Mouse (Mus musculus): ENCODE results near the gene Abcd2. TPM values are rescaled to one million over a fixed set of nuclear protein-coding genes. Genes with fewer than 3 reads are reported as not detected.

The Abcd2 gene
- 10 to 100 TPM; 17.8 to 18.8 TPM for total RNA-seq (2021)

DNA sequence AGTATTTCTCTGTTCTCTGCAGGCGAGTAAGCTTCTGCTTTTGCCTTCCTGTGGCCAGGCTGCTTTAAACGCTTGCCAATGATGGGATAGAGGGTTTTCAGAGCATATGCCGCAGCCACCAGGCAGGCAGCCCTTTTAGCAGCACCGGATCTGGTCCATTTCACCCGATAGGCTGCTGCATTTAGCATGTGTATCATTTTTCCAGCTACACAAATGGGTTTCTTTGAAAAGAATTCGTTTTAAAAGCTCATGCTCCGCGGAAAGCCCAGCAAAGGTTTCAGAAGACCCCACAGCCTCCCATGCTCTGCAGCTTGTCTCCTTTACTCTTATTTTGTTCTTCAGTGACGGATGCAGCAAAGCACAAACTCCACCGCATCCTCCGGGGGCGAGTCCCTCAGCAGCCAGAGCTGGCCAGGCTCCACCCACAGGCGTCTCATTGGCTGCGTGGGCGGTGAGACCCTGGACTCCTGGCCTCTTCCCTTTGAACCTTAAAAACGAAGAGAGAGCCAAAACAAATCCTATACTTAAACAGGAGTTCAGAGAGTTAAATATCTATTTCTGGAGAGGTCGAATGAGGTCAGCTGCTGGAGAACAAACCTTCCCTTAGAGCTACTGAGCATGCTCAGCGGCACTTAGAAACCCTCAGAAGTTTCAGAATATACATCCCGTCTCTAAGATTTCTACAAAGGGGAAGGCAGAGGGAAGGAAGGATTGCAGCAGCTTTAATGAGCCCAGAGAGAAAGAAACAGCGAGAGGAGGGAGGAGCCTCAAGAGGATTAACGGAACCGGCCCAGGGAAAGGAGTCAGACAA, at the start of gene Abcd2:
Abcd2 (minus strand) TSS at position 388 of the 811 bp plus-strand sequence.
- peak; percentile 73 to 76 for DNase-seq

DNA sequence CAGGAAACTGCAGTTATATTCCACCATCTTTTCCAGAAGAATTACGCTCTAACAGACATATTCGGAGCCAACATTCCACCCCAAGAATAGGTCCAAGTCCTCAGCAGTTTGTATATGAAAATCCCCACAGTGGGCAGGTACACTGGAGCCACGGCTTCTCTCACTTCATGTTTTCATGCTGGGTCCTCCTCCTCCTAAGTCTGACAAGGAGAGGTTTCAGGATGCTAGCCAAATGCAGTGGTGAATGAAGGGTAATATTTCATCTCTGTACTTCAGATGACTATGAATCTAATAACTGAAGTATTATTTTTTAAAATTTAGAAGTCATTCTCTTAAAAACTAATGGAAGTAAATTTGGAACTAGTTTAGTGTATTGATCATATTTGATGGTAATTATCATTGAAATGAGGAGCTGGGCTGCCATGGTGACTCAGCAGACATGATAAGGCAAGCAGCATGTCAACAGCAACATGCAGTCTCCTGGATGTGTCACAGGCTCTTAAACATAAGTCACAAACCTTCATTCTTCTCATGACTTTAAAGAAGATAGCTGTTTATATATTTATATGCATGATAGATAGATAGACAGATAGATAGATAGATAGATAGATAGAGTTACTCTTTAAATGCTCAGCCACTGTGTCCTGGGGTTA, 49.2 kb upstream of the Abcd2 start:
- no peak for DNase-seq

GRCm38 (mm10) chr15:91237294-91237693, 45.7 kb upstream of the Abcd2 start:
- no peak for DNase-seq

- no peak for DNase-seq
Measured at GRCm38 (mm10) chr15:91206518-91206917, 14.9 kb upstream of the Abcd2 start.

- DNase-seq: no peak
Measured at GRCm38 (mm10) chr15:91203521-91203920, 11.9 kb upstream of the Abcd2 start.

DNA sequence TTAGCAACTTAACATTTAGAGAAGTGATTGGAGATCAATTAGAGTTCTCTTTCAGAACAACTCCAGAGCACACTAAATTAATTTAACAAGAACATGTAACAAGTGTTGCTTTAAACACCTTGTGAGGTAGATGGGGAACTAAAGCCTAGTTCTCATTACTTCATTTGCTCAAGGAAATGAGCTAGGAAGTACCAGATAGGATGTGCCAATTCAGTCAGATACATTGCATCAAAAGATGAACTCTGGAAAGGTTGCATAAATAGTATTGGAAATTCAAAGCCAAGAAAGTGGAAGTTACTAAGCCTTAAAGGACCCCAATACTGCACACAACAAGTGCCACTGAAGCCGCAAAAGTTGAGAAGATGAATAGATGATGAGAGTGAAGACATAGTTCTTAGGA, 10.9 kb upstream of the Abcd2 start:
- DNase-seq: no peak

- DNase-seq: no peak
Measured at GRCm38 (mm10) chr15:91200833-91201232, 9.2 kb upstream of the Abcd2 start.

GRCm38 (mm10) chr15:91199256-91199905, 7.8 kb upstream of the Abcd2 start, which contains the start of gene CN725425:
Gene CN725425 (plus strand): TSS chr15:91199494.
- DNase-seq: no peak

DNA sequence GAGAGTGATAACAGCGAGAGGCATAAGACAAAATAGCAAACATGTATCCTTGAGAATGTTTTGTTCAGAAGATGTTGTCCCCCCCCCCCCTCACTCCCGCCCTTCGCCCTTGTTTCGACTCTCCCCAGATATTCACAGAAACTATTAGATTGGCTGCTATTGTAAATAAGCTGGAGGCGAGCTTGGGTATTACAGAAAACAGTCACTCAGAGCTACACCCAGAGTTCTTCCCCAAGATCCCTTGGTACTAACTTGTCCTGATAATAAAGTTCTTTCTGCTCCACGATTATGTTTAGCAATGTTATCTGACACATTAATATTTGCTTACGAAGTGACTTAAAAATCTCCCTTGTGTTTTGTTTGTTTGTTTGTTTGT, 612 bp upstream of the Abcd2 start:
- no peak for DNase-seq

DNA sequence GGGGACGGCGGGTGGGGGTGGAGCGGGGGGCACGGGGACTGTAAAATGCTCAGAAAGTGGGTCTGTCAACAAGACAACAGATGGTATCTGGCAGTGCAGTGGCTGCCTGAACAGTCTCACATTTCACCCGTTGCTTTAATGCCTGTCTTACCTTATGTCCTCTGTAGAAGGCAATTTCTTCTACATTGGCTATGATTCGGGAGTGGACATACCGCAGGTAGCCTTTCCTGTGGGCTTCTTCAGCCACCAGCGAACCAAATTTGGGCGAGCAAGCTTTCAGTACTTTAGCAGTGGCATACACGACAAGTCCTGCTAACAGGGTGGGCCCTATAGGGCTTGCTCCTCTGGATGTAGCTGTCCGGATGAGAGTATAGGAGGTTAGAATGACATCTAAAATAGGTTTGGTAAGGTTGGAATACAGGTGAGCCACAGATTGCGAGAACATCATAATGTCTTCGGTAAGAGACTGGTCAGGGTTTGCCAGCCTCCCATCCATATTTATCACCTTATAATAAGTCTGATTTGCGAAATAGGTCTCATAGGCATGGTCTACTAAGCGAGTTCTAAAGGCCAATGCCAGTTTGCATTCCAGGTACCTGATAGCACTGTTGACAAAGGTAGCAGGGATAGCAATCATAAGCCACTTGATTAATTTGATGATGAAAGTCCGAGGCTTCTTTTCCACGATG, 936 bp downstream of the Abcd2 start:
- peak; percentile 8 to 16 for DNase-seq

DNA sequence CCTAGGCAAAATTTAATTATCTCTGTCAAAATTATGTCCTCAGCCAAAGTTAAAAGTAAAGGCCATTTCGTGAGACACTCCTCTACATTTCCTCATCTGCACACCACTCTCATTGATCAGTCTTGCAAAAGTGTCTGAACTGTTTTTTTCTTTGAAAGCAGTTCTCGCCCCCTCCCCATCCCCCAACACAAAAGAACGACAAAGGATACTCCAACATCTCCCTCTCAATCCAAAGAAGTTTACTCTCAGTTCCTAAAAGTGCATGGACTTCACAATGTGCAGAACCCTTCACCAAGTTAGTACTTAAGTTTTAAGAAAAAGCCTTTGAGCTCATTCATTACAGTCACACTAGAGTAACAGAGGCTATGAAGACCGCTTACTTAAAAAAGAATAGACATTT, 1.6 kb downstream of the Abcd2 start:
- no peak for DNase-seq

DNA sequence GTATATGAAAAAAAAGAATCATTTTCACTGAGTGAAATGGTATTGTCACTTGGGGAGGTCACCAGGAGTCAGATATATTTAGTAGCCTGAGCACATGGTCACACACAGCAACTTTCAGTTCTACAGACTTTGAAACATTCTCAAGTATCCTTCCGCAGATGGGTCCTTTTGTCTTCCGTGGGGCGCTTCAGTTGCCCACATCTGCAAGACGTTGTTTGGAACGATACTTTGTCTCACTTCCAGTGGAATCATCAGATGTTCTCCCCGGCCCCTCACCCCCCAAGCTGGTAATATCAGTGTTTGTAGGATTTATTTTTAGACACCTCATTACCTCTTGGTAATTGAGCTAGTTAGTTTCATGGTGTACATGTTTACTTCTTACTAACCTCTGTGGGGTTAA, 5.2 kb downstream of the Abcd2 start:
- DNase-seq: no peak

- no peak for DNase-seq
Measured at GRCm38 (mm10) chr15:91179911-91180622, 11.5 kb downstream of the Abcd2 start.

GRCm38 (mm10) chr15:91178656-91179314, 12.8 kb downstream of the Abcd2 start:
- DNase-seq: no peak

GRCm38 (mm10) chr15:91172193-91172592, 19.4 kb downstream of the Abcd2 start:
- DNase-seq: no peak

- DNase-seq: no peak
Measured at GRCm38 (mm10) chr15:91171332-91171731, 20.3 kb downstream of the Abcd2 start.

DNA sequence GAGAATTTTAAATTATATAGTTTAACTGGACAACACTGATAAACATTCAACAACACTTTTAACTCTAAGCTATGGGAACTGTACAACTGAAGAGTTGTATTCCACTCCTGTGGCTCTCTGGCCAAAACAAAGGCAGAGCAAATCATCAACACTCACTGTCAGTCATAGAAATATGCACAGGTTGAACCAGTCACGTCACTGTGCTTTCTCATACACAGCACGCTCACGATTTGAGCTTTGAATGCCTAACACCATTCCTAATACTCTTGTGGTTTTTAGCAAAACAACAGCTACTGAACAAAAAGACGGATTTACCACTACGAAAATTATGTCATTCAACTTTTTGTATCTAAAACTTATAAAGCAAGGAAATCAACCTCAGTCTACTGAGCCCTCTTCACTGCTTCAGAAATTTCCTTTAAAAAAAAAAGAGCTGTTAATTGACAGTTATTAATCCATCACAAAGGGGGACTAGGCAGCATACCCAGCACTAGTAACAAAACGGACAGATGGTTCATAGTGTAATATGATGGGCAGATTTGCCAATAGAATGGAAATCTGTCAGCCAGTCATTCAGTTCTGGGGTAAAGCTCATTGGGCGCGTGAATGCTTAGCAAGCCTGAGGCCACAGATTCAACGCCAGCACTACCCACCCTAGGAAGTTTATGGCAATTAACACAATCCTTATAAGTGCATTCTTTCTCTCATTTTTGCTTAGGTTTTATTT, 20.8 kb downstream of the Abcd2 start:
- peak in 1 of 2 experiments; percentile 11 for DNase-seq

GRCm38 (mm10) chr15:91167850-91168562, 23.6 kb downstream of the Abcd2 start:
- DNase-seq: no peak

- DNase-seq: peak; percentile 14 to 34
Measured at GRCm38 (mm10) chr15:91165021-91165420, 26.6 kb downstream of the Abcd2 start.

DNA sequence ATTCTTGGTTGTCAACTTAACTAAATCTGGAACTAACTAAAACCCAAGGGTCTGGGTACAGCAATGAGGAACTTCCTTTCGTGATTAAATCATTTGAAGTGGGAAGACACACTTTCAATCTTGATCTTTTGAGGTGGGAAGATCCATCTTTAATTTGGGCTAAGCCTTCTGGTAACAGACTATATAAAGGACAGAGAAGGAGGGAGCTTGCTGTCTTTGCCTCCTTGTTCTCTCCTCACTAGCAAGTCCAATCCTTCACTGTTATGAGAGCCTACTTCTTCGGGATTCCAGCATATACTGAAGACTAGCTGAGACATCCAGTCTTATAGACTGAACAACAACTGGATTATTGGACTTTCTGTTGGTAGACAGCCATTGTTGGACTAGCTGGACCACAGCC, 28.1 kb downstream of the Abcd2 start:
- no peak for DNase-seq
